Mouse (Mus musculus): ENCODE measurements around the gene Gm49630. TPM values are rescaled to one million over a fixed set of nuclear protein-coding genes. Genes with fewer than 3 reads are reported as not detected.
A peak's percentile ranks its signal among the peaks of the same experiment; 100 is the strongest.
"Not testable (repeated sequence)": the region's sequence is repeated elsewhere in the genome, so short reads cannot be mapped to it uniquely, and the experiment has no call there.

The Gm49630 gene
- polyA plus RNA-seq, 1 experiment from 2014 or later, result not detected

DNA sequence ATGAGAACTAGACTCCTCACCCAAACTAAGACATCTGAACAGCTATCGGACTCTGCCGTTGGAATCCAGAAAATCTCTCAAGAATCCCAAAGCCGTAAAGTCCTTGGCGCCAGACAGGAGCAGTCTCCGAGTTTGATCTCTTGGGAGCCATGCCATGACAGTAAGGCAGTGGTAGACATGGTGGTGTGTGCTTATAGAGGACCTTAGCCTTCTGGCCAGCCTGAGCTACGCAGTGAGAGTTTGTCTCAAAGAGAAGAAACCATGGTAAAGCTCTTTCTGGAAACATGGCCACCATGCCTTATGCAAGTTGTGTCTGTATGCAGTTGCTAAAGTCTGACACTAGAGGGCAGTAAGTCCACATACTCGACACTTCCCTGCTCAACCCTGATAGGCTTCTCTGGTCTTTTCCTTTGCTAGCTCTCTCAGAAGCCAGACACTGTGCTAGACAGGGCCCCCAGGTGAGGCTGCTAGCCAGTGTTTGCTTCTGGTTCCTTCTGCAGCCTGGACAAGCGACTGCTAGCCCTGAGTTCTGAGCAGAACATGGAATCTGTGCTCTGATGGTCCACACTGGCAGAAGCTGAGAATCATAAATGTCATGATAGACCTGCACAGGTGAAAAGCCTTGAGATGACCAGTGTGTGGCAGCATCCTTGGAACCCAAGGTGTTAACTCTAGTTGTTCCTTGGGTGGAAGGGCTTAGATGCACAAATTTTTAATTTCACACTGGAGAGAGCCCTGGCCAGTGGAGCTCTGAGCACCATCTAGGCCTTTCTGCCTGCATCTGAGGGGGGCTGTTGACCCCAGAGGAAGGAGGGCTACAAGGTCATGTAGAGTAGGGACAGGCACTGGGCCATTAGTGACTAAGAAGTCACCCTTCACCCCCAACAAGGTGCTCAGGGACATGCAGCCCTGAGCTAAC is 65.2 kb downstream of the Gm49630 start:
- peak; percentile 87 for ATAC-seq (ENCODE audit: low read depth)

More for the DNA sequence above, 65.2 kb downstream of the Gm49630 start:
- H3K27me3 ChIP-seq (replicated peaks; ENCODE audit: control insufficient read depth, insufficient read depth, low read length); H3K27ac ChIP-seq (replicated peaks; ENCODE audit: low read depth, low read length); DNase-seq (ENCODE audit: low spot score); H3K36me3 ChIP-seq (ENCODE audit: control insufficient read depth, insufficient read depth, low read length); H3K4me2 ChIP-seq (ENCODE audit: low read depth, low read length); H3K4me1 ChIP-seq (ENCODE audit: control insufficient read depth, insufficient read depth, low read length); H3K9ac ChIP-seq (ENCODE audit: low read depth, low read length); H3K9me3 ChIP-seq (ENCODE audit: control insufficient read depth, low read length); H3K4me3 ChIP-seq (ENCODE audit: low read depth, low read length): not testable (repeated sequence)
- 63% methylated on average over 7 of the region's 8 CpGs for WGBS

Other genes starting within 250 kb of the Gm49630 start
- 14.0 and 16.9 TPM in 2 replicates for gene Rps6ka2, start 201.9 kb downstream of the Gm49630 start, polyA plus RNA-seq (2014; fragmentation: Nextera tagmentation; extraction: Ambion mirVana)
- 0.13 TPM in 1 of 2 replicates, not detected in the other for gene Tcp10a, start 47.3 kb downstream of the Gm49630 start, polyA plus RNA-seq (2014; fragmentation: Nextera tagmentation; extraction: Ambion mirVana)
- not detected in 2 replicates for gene Ttll2, start 19.3 kb downstream of the Gm49630 start, polyA plus RNA-seq (2014; fragmentation: Nextera tagmentation; extraction: Ambion mirVana)
- gene Unc93a2, start 13.5 kb upstream of the Gm49630 start, polyA plus RNA-seq (2014; fragmentation: Nextera tagmentation; extraction: Ambion mirVana), result not detected in 2 replicates